17 mouse cellular contexts compared by ENCODE assay signal in genomic region chr10:39292703-39293496, GRCm38 (mm10).
A peak's percentile ranks its signal among the peaks of the same experiment; 100 is the strongest.
DNase-seq lines count a peak whose midpoint lies in the region; ATAC-seq and TF ChIP-seq lines count a peak whose summit lies in the region.
"Had no signal": no experiment of that assay in that cellular context is flagged by ENCODE, and none has a peak within 500 bp of the region (broad histone marks: within the 10 kb centered on the region; RNA-seq: fewer than 3 reads in every experiment).

No protein-coding gene starts in this region.

- 0 out of 2 replicates have a peak overlapping the region, but pooled peaks have one; percentile 13 for H3K27ac ChIP-seq in intestine, embryonic 15.5 days
- no peak overlapping the region for H3K27ac ChIP-seq in intestine, postnatal 0 days (ENCODE audit: low read depth, low read length)
- peak overlapping the region; percentile 19; the same call in 1 of the 2 replicates for H3K27ac ChIP-seq in embryonic facial prominence, embryonic 10.5 days (replicated peaks)
- no peak overlapping the region for H3K27ac ChIP-seq in limb, embryonic 11.5 days (replicated peaks; ENCODE audit: low read depth, low read length)
- H3K27ac ChIP-seq: heart, embryonic 15.5 days had no signal

- peak; percentile 72 for DNase-seq in 416B (ENCODE audit: low read depth)
- peak; percentile 45 for DNase-seq in embryonic facial prominence, embryonic 10.5 days (ENCODE audit: low spot score)
- DNase-seq in limb, embryonic 11.5 days (ENCODE audit: low spot score) = peak; percentile 29
- no peak for DNase-seq in layer of hippocampus, adult 8-10 months (ENCODE audit: low spot score in 2 of 2)
- DNase-seq in adrenal gland, postnatal 25 days = no peak
- no peak for DNase-seq in adrenal gland, postnatal 10 days
- DNase-seq: adrenal gland, postnatal 14 days; B cell, adult 2 months; gastrocnemius, postnatal 10 days; lung, adult 18-20 months; midbrain, embryonic 14.5 days; right cerebral cortex, postnatal 25 days had no signal

- WGBS in intestine, embryonic 15.5 days = 61% methylated on average over 11 of the region's 11 CpGs
- 67% methylated on average over 11 of the region's 11 CpGs for WGBS in intestine, postnatal 0 days
- WGBS in embryonic facial prominence, embryonic 10.5 days = 56% methylated on average over 11 of the region's 11 CpGs
- WGBS in limb, embryonic 11.5 days = 56% methylated on average over 11 of the region's 11 CpGs

- no peaks in the 10 kb centered on the region for H3K9me3 ChIP-seq in intestine, embryonic 15.5 days
- no peaks in the 10 kb centered on the region for H3K9me3 ChIP-seq in intestine, postnatal 0 days (ENCODE audit: control insufficient read depth)
- H3K9me3 ChIP-seq in embryonic facial prominence, embryonic 10.5 days = peaks cover 4% of the 10 kb centered on the region; the same call in 1 of the 2 replicates
- no peaks in the 10 kb centered on the region for H3K9me3 ChIP-seq in limb, embryonic 11.5 days (ENCODE audit: control insufficient read depth, low read length)
- H3K9me3 ChIP-seq: forebrain, embryonic 13.5 days; heart, embryonic 15.5 days had no signal

- peaks cover 18% of the 10 kb centered on the region for H3K4me1 ChIP-seq in intestine, embryonic 15.5 days (replicated peaks)
- H3K4me1 ChIP-seq in intestine, postnatal 0 days (replicated peaks; ENCODE audit: control insufficient read depth, insufficient read depth, low read length) = no peaks in the 10 kb centered on the region
- H3K4me1 ChIP-seq in embryonic facial prominence, embryonic 10.5 days = peaks cover 33% of the 10 kb centered on the region
- peaks cover 16% of the 10 kb centered on the region for H3K4me1 ChIP-seq in limb, embryonic 11.5 days (ENCODE audit: control insufficient read depth, insufficient read depth, low read length)

- TF ChIP-seq CTCF in intestine, postnatal 0 days (IDR thresholded peaks at IDR 0.05; ENCODE audit: low read depth) = no peak

- H3K4me2 ChIP-seq in intestine, embryonic 15.5 days (replicated peaks) = no peak overlapping the region
- H3K4me2 ChIP-seq in intestine, postnatal 0 days (replicated peaks; ENCODE audit: low read depth) = no peak overlapping the region
- H3K4me2 ChIP-seq in limb, embryonic 11.5 days (ENCODE audit: low read depth, severe bottlenecking) = no peak overlapping the region; the same call in 1 of the 2 replicates
- H3K4me2 ChIP-seq: forebrain, embryonic 13.5 days; heart, embryonic 15.5 days; limb, embryonic 12.5 days had no signal

- no peak for ATAC-seq in intestine, embryonic 15.5 days
- no peak for ATAC-seq in intestine, postnatal 0 days
- ATAC-seq in limb, embryonic 11.5 days (ENCODE audit: insufficient number of reproducible peaks, low FRiP score, low TSS enrichment, low read depth) = no peak

- H3K27me3 ChIP-seq in intestine, embryonic 15.5 days (replicated peaks) = no peaks in the 10 kb centered on the region
- H3K27me3 ChIP-seq in intestine, postnatal 0 days (replicated peaks; ENCODE audit: control insufficient read depth, insufficient read depth, low read length) = no peaks in the 10 kb centered on the region
- no peaks in the 10 kb centered on the region for H3K27me3 ChIP-seq in embryonic facial prominence, embryonic 10.5 days (replicated peaks; ENCODE audit: low read depth, poor library complexity, severe bottlenecking)
- H3K27me3 ChIP-seq in limb, embryonic 11.5 days (ENCODE audit: control insufficient read depth, insufficient read depth, low read length) = no peaks in the 10 kb centered on the region
- H3K27me3 ChIP-seq: forebrain, embryonic 13.5 days; heart, embryonic 15.5 days; limb, embryonic 12.5 days had no signal

- no peak overlapping the region for H3K4me3 ChIP-seq in intestine, embryonic 15.5 days (replicated peaks)
- H3K4me3 ChIP-seq in intestine, postnatal 0 days (ENCODE audit: low read depth, low read length) = no peak overlapping the region
- H3K4me3 ChIP-seq in embryonic facial prominence, embryonic 10.5 days = no peak overlapping the region
- no peak overlapping the region for H3K4me3 ChIP-seq in limb, embryonic 11.5 days (ENCODE audit: low read depth, low read length)
- H3K4me3 ChIP-seq: forebrain, embryonic 13.5 days; heart, embryonic 15.5 days; limb, embryonic 12.5 days had no signal

- no peaks in the 10 kb centered on the region for H3K36me3 ChIP-seq in intestine, embryonic 15.5 days
- H3K36me3 ChIP-seq in intestine, postnatal 0 days (ENCODE audit: control insufficient read depth, insufficient read depth) = no peaks in the 10 kb centered on the region
- no peaks in the 10 kb centered on the region for H3K36me3 ChIP-seq in embryonic facial prominence, embryonic 10.5 days (replicated peaks)
- H3K36me3 ChIP-seq in limb, embryonic 11.5 days (ENCODE audit: control insufficient read depth, insufficient read depth, low read length) = no peaks in the 10 kb centered on the region
- H3K36me3 ChIP-seq: heart, embryonic 15.5 days; limb, embryonic 12.5 days had no signal

- no peak overlapping the region for H3K9ac ChIP-seq in intestine, embryonic 15.5 days
- H3K9ac ChIP-seq in intestine, postnatal 0 days (ENCODE audit: low read depth, low read length) = no peak overlapping the region
- H3K9ac ChIP-seq in limb, embryonic 11.5 days (ENCODE audit: low read length) = 0 out of 2 replicates have a peak overlapping the region, but pooled peaks have one; percentile 22
- H3K9ac ChIP-seq: forebrain, embryonic 13.5 days; heart, embryonic 15.5 days; limb, embryonic 12.5 days had no signal

Comparison
In these comparisons a context has a peak if more than half of its experiments do, and no peak if none do; other contexts are left out.
1. H3K27ac ChIP-seq: peak in intestine, embryonic 15.5 days (single experiment) and embryonic facial prominence, embryonic 10.5 days (single experiment); none in intestine, postnatal 0 days (single experiment) and limb, embryonic 11.5 days (single experiment).
2. DNase-seq: peak in 416B (single experiment), embryonic facial prominence, embryonic 10.5 days (single experiment) and limb, embryonic 11.5 days (single experiment); none in layer of hippocampus, adult 8-10 months (0 of 2), adrenal gland, postnatal 25 days (single experiment) and adrenal gland, postnatal 10 days (single experiment).